Mouse (Mus musculus) monocyte, adult 2 months (primary cell): ENCODE measurements around the gene Fcer1g.

Experiments
- DNase-seq, 2 experiments: peaks; one replicate each; pipeline ENCODE4 v3.0.0; 2022; ENCODE audit warnings: low spot score in 2 of 2, low read depth in 1 of 2

Gene Fcer1g

DNA sequence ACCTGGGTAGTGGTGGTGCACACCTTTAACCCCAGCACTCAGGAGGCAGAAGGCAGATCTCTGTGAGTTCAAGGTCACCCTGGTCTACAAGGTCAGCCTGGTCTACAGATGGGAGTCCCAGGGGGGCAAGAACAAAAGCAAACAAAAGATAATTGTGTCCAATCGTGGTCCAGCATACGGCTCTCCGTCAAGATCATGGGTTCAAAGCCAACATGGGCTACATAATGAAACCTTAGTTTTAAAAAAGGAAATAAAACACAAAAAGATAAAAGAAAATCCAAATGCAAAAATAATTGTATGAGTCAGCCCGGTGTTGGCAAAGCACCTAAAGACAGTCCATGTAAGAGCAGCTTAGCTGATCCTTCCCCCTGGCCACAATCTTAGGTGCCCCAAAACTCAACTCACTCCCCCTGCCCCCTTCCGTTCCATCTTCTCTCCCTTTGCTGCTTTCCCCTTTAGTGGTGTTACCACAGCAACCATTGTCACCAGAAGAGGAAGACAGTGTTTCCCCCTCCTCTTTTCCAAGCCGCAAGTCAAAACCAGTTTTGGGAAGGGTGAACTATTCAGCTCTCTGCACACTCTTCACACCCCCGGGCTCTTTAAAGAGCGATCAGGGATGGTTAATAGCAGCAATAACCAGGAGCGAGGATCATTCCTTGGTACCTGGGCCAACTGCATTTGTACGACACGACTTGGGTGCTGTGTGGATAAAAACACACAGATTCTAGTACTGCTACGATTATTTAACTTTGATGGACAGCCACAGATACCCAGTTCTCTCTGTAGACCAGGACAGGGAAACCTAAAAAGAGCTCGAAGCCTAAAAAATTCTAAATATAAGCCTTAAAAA is 46.1 kb downstream of the Fcer1g start:
- no peak for DNase-seq

DNA sequence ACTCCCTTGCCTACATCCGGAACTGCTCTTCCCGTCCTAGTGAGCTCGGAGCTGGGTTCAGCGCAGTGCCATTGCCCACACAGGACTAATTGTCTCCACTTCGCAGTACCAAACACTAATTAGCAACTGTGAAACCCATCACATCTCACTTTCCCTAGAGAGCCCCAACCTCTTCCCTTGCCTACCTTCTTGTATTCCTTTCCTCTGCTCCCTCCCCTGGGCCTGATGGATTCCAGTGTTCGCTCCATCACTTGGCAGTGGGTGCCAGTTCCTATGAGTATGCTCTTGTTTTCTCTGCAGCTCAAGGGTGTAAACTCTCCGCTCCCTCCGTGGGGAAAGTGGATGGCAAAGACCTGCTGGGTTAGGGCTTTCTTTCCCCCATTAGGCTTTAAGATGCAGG is 48.5 kb downstream of the Fcer1g start:
- no peak for DNase-seq

DNA sequence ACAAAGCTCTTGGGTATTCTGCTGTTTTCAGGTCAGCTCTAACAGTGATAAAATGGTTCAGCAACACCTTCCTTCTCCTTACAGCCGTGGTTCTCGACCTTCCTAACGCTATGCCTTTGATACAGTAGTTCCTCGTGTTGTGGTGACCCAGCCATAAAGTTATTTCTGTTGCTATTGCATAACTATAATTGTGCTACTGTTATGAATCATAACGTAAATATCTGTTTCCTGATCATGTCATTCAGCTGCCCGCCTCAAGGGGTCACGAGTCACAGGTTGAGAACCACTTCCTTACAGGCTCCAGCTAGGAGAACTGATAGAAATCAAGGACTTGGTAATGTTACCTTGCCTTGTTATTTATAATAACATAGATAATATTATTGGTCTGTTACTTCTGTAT is 49.9 kb downstream of the Fcer1g start:
- peak; percentile 56 to 58 for DNase-seq

DNA sequence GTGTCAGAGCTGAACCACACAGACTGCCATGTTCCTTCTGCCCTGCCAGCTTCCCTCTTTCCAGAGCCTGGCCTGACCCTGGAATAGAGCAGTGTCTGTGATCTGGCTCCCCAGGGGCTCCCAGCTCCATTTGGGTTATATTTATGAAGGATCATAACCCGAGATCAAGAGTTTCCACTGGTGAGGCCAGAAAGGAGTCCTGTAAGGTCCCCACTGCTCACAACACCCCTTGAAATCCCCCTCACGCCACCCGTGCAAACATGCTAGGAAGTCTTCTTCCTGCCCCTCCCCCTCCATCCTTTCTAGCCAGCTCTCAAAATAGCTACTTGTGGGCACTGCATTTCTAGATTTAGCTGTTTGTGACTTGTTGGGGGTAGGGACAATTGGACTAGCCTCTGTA is 50.5 kb downstream of the Fcer1g start:
- DNase-seq, result no peak

DNA sequence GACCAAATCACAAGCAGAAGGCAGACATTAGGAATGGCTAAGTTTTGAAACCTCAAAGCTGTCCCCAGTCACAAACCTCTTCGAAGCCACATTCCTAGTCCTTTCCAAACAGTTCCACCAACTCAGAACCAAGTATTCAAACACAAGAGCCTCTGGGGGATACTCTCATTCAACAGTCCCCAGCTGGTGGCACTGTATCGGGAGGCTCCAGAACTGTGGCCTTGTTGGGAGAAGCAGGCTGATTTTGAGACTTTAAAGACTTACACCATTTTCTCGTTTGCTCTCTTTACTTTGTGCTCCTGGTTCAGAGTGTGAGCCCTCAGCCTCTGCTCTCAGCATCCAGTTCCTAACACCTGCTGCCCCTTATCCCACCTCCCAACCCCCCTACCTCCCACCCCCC is 51.1 kb downstream of the Fcer1g start:
- no peak for DNase-seq
